Mouse (Mus musculus) liver, adult 2 months (tissue): ENCODE measurements at regions not wholly inside any gene's neighbourhood (a gene's known extent, or its start where the extent isn't known, plus 50 kb on each side); places are given as distances from the start of the nearest gene placed in this dataset.

Experiments
- CTCF ChIP-seq: fragments of 200-500 bp; IDR thresholded peaks from 2 replicates; pipeline ENCODE4 v1.5.1; 2011; ENCODE audit warnings: low read depth, low read length, control low read depth
- POLR2A ChIP-seq: fragments of 200-500 bp; IDR thresholded peaks from 2 replicates; pipeline ENCODE4 v1.6.1; 2011; ENCODE audit warnings: low read length, control low read depth; ENCODE audit not compliant: insufficient read depth; ENCODE audit errors: extremely low read depth

GRCm38 (mm10) chr2:101380595-101380994 lies 243.9 kb upstream of the Rag2 start:
- TF ChIP-seq CTCF = no peak
- no peak for TF ChIP-seq POLR2A
